In the genomic region with DNA sequence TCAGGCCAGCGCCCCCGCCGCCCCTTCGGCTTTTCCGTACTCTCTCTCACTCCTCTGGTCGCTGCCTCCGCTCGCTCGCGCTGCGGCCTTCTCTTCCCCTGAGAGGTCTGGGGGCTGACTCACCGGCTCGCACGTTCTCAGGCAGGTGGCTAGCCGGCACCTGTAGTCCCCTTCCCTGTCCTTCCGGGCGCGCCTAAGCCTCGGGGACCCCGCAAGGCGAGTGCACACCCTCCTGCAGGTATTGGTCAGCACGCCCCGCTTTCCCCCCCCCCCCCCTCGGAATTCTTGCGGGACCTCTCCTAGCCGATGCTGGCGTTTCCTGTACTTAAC, we compare ENCODE assay signal across 8 mouse cellular contexts. TPM values are rescaled to one million over a fixed set of nuclear protein-coding genes. Genes with fewer than 3 reads are reported as not detected.
DNase-seq lines count a peak whose midpoint lies in the region; ATAC-seq and TF ChIP-seq lines count a peak whose summit lies in the region.

A gene (minus strand): TSS at position 176 of the 330 bp plus-strand sequence.

- H3K36me3 ChIP-seq in heart, embryonic 13.5 days, result no peaks in the 10 kb centered on the region
- H3K36me3 ChIP-seq in neural tube, embryonic 12.5 days, result no peaks in the 10 kb centered on the region

- peaks cover 8% of the 10 kb centered on the region for H3K4me1 ChIP-seq in lung, adult 2 months (ENCODE audit: control insufficient read depth, insufficient read depth, low read length)
- peaks cover 27% of the 10 kb centered on the region for H3K4me1 ChIP-seq in heart, embryonic 13.5 days
- no peaks in the 10 kb centered on the region; the same call in 1 of the 2 replicates for H3K4me1 ChIP-seq in neural tube, embryonic 12.5 days

- H3K9ac ChIP-seq in heart, embryonic 13.5 days, result peak within 1 kb of the TSS; percentile 95
- peak within 1 kb of the TSS; percentile 65 for H3K9ac ChIP-seq in neural tube, embryonic 12.5 days

- DNase-seq in lung, adult 2 months, result no peak
- DNase-seq in lung, postnatal 10 days, result no peak
- no peak for DNase-seq in left cerebral cortex, postnatal 25 days (ENCODE audit: low spot score in 2 of 2)
- DNase-seq in Muller cell, postnatal 12 days (ENCODE audit: inconsistent ontology term), result no peak
- DNase-seq in thymus, postnatal 4 days, result no peak

- peak within 1 kb of the TSS; percentile 98 for H3K27ac ChIP-seq in heart, embryonic 13.5 days (replicated peaks)
- H3K27ac ChIP-seq in neural tube, embryonic 12.5 days, result peak within 1 kb of the TSS; percentile 67

- no peak for TF ChIP-seq POLR2A in lung, adult 2 months (IDR thresholded peaks at IDR 0.05; ENCODE audit: borderline replicate concordance, extremely low read depth, low read depth, low read length)

- ATAC-seq in common myeloid progenitor, adult 5-6 weeks (replicated peaks; ENCODE audit: low read depth, poor library complexity, severe bottlenecking), result no peak
- no peak for ATAC-seq in heart, embryonic 13.5 days (ENCODE audit: extremely low read depth, insufficient number of reproducible peaks, low FRiP score, low TSS enrichment)
- peak; percentile 75; the same call in 1 of the 2 replicates for ATAC-seq in neural tube, embryonic 12.5 days (ENCODE audit: low FRiP score, low read depth)

- peak within 1 kb of the TSS; percentile 82 for H3K4me2 ChIP-seq in heart, embryonic 13.5 days
- peak within 1 kb of the TSS; percentile 63 for H3K4me2 ChIP-seq in neural tube, embryonic 12.5 days (replicated peaks)

- no peaks in the 10 kb centered on the region for H3K27me3 ChIP-seq in heart, embryonic 13.5 days (replicated peaks)
- H3K27me3 ChIP-seq in neural tube, embryonic 12.5 days (replicated peaks), result no peaks in the 10 kb centered on the region

- peak within 1 kb of the TSS; percentile 99 for H3K4me3 ChIP-seq in lung, adult 2 months (replicated peaks; ENCODE audit: extremely low read depth, low read depth, low read length)
- peak within 1 kb of the TSS; percentile 85 for H3K4me3 ChIP-seq in heart, embryonic 13.5 days
- H3K4me3 ChIP-seq in neural tube, embryonic 12.5 days, result peak within 1 kb of the TSS; percentile 53

- no peaks in the 10 kb centered on the region for H3K9me3 ChIP-seq in heart, embryonic 13.5 days
- no peaks in the 10 kb centered on the region for H3K9me3 ChIP-seq in neural tube, embryonic 12.5 days

- 0% methylated on average over 24 of the region's 27 CpGs for WGBS in lung, adult 2 months
- under 1% methylated on average over 25 of the region's 27 CpGs for WGBS in heart, embryonic 13.5 days
- WGBS in neural tube, embryonic 12.5 days, result under 1% methylated on average over 27 of the region's 27 CpGs

- no peak for TF ChIP-seq CTCF in lung, adult 2 months (IDR thresholded peaks at IDR 0.05; ENCODE audit: insufficient read depth, low read length)

- intact Hi-C loops in left cerebral cortex, postnatal 25 days (cut with DNase I), result loop anchor here (5.0 kb wide), 3 partner anchors 40 to 360 kb away; no protein-coding TSS in a partner anchor

RNA-seq across cellular contexts. Expression of the gene that starts here (rescaled TPM):
- polyA plus RNA-seq in lung, adult 2 months (2012; rRNA removed), result 2.4 and 5.9 TPM in 2 replicates
- total RNA-seq in common myeloid progenitor, adult 5-6 weeks (2017), result 10.8 and 11.8 TPM in 2 replicates
- 11.5 and 11.7 TPM in 2 replicates for polyA plus RNA-seq in heart, embryonic 13.5 days (2015; fragmentation: Nextera tagmentation; extraction: Ambion mirVana)
- total RNA-seq in left cerebral cortex, postnatal 25 days (2021), result 10 to 100 TPM; 79.8 to 82.3 TPM
- polyA plus RNA-seq in neural tube, embryonic 12.5 days (2016; fragmentation: Nextera tagmentation; extraction: Ambion mirVana), result 12.8 and 13.9 TPM in 2 replicates
